Mouse (Mus musculus) B cell, adult 2 months (primary cell): ENCODE data around the gene Bloc1s2.
"Not testable (repeated sequence)": the region's sequence is repeated elsewhere in the genome, so short reads cannot be mapped to it uniquely, and the experiment has no call there.

Source experiments
- DNase-seq, 2 experiments: peaks; one replicate each; pipeline ENCODE4 v3.0.0; 2022

Gene Bloc1s2

DNA sequence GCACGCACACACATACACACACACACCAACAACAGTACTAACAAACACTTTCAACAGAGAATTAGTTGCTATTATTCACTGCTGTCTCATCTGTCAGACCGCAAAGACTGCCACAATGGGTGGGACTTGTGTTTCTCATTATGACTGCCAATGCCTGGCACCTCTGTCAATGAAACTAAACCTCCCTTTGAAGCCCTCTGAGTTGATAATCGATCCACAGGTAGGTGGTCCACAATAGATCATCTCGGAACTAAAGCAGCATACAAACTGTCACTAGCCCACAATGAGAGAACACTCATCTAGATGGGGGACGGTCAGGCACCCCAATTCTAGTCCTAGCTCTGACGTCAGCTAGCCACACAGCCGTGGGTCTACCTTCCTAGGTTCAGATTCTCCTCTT, 25.1 kb downstream of the Bloc1s2 start:
- DNase-seq: no peak

DNA sequence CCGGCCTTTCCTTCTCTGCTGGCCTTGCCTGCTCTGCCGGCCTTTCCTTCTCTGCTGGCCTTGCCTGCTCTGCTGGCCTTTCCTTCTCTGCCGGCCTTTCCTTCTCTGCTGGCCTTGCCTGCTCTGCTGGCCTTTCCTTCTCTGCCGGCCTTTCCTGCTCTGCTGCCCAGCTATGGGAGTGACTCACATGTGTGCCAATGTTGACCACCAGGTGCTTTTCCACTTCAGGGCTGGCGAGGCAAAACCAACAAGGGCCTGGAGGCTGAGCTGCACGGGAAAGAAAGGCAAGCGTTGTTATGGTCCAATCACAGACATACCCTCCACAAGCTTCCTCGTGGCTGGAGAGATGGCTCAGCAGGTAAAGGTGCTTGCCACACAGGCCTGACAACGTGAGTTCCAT, 25.6 kb downstream of the Bloc1s2 start:
- DNase-seq: not testable (repeated sequence)

DNA sequence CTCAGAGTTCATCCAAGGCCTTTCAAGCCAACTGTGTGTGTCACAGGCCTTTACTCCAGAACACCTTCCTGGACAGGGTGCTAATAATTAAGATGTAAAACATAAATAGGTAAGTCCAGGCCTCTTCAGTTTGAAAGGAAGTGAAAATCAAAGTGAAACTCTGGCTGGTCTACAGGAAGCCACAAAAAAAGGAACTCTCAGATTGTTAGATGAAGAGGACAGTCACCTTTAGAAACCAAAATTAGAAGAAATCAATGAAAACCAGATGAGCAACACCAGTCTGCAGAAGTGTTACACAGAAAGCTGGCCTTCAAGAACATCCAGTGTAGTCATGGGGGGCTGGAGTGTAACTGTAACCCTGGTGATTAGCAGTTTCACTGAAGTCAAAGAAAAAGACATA, 28.5 kb downstream of the Bloc1s2 start:
- peak; percentile 23 to 28 for DNase-seq

DNA sequence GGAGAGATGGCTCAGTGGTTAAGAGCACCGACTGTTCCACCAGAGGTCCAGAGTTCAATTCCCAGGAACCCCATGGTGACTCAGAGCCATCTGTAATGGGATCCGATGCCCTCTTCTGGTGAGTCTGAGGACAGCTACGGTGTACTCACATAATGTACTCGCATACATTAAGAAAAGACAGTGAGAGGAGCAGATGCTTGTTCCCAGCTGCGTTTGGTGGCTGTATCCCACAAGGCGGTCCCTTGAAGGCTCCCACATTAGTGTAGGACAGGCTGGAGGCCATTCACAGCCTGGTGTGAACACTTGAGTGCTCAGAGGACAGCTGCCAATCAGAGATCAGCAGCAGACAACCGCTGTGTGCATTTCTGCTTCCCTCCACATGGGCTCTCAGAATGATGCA, 34.5 kb downstream of the Bloc1s2 start:
- DNase-seq: peak; percentile 10 to 19

DNA sequence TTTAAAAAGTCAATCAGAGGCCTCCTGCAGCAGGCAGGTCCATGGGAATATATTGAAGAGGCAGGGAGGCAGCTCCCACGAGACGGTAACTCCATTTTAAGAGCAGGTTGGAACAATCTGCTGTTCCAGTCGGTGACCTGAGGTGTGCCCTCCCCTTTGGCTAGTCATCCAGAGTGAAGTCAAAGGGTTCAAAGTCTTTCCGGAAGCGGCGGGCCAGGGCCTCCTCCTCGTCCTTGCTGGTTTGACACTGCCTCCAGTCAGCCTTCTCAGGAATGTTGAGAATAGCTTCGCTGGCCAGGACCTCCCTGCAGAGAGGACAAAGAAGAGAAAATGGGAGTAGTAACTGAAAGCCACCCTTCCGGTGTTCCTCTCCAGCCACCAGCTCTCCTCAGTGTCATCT, 35.9 kb downstream of the Bloc1s2 start:
- no peak for DNase-seq

DNA sequence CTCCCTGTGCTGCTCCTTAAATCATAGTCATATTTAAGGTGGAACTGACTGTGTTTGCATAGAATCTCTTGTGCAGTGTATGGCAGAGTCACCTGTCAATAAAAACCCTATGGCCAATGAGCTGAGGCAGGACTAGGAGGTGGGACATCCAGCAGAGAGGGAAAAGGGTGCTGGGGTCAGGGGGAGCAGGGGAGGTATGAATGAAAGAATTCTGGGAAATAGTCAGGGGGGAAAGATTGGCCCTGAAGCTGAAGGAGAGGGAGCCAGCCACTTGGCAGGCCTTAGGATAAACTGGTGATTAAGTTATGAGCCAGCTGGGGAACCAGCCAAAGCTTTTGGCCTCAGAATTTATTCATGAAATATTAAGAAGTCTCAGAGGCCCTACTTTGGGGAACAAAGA, 37.2 kb downstream of the Bloc1s2 start:
- DNase-seq: no peak

DNA sequence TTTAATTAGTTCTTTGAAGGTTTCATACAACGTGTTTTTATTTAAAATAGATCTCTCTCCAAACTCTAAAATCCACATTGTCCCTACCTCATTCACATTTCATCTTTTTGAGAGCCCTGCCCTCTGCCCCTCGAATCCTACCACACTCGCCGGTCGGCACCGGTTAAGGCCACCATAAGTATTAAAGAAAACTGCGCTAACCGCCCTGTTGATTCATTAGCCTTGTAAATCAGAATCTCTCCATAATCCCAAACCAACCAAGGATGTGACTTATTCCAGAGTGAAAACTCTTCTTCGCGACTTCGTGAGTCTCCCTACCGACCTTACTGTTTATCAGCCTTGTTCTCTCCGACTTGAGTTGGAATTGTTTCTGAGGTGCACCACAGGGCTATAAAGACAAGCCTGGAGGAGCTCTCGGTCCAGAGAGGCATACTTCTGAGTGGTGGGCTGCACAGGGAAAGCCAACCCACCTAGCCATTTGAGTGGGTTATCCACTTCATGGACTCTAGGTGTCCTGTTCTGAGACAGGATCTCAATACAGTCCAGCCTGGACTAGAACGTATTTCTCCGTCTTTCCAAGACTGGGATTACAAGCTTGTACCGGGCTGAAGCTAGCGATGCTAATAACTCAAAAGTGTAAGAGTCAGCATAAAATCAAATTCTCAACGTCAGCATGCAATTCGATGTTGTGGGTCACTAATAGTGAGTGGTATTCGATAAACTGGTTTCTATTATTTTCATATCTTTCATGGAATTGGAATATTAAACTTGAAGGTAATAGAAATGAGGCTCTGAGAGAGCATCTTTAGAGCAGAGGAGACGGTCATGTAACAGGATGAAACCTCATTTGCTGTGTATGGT, 38.4 kb downstream of the Bloc1s2 start:
- DNase-seq: no peak

DNA sequence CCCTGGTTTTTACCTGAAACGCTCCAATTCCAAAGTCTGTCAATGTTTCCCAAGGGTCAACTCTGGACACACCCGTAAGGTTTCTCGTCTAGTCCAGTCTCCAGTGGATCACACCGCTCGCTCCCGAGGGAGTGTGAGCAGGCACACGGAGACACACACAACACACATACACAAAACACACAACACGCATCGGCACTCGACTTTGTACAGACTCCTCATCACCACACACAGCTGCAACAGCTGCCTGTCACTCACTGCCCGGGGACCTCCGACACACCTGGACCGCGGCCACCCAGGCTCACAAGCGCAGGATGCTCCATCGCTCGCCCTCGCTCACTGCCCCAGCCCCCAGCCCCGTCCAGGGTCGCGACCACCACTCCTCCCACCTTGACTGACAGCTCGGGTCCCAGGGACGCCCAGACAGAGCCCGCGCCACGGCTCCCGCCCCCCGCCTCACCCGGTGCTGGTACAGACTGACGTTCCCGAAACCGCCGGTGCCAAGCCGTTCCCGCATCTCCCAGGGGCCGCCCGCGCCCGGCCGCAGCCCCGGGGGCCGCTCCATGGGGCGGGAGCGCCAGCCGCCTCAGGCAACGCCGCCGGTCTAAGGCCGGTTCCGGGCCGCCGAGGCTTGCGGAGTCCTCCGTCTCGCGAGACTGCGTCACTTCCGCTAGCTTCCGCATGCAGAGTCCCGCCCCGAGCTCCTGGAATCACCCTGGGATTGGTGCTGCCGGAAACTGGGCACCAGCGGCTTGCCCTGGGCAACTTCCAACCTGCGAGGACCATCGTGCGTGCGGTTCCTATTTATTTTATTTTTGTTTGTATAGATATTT, 39.2 kb downstream of the Bloc1s2 start, which contains the start of gene Chuk:
TSS of gene Chuk (minus strand) at position 650 of the 830 bp plus-strand sequence.
- peak; percentile 94 to 95 for DNase-seq

DNA sequence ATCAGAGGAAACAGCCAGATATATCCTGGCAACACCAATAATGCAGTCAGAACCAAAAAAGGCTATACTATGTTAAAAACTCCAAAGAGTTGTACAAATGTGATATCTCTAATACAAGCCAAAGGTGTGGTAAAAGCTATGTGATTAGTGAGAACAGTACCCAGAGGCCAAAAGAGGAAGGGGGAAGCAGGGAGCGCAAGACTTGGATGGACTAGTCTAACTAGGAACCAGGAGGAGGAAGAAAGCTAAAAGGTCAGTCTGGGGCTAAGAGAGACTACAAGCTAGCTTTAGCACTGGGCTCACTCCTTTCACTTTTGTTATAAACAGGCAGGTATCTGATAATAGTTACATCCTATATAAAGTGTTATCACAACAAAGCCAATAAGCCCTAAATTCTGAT, 41.9 kb downstream of the Bloc1s2 start:
- DNase-seq: no peak

DNA sequence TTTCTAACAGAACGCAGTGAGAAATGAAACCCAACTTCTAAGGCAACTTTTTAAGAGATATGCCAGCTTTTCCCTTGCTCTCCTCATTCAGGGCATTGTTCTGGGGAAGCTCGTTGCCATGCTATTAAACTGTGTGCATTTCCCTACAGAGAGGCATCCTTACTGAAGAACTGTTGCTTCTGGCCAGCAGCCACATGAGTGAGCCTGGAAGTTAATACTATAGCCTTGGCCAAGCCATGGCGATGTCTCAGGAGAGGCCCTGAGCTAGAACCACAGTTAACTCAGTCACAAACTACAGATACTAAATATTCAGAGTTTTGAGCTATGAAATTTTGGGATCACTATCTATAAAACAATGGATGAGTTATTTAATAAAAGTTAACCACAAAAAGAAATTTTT, 43.2 kb downstream of the Bloc1s2 start:
- no peak for DNase-seq

DNA sequence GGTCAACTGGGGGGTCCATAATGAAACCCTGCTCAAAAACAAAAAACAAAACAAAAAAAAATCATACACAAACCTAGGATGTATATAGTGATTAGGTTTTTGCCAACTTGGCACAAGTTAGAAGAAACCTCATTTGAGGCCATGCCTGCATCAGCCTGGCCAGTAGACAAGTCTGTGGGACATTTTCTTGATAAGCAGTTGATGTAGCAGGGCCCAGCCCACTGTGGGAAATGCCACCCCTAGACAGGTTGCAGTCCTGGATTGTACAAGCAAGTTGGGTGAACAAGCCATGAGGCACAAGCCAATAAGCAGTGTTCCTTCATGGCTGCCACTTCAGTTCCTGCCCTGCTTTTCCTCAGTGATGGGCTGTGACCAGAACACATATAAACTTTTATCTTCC, 45.4 kb downstream of the Bloc1s2 start:
- DNase-seq: no peak
